Mouse (Mus musculus) NIH3T3 (cell line): ENCODE results near the gene Cdcp1.

Experiments used
- DNase-seq: peaks from one replicate; pipeline ENCODE4 v3.0.0-alpha.2; 2012; ENCODE audit warnings: low read depth

Gene Cdcp1

DNA sequence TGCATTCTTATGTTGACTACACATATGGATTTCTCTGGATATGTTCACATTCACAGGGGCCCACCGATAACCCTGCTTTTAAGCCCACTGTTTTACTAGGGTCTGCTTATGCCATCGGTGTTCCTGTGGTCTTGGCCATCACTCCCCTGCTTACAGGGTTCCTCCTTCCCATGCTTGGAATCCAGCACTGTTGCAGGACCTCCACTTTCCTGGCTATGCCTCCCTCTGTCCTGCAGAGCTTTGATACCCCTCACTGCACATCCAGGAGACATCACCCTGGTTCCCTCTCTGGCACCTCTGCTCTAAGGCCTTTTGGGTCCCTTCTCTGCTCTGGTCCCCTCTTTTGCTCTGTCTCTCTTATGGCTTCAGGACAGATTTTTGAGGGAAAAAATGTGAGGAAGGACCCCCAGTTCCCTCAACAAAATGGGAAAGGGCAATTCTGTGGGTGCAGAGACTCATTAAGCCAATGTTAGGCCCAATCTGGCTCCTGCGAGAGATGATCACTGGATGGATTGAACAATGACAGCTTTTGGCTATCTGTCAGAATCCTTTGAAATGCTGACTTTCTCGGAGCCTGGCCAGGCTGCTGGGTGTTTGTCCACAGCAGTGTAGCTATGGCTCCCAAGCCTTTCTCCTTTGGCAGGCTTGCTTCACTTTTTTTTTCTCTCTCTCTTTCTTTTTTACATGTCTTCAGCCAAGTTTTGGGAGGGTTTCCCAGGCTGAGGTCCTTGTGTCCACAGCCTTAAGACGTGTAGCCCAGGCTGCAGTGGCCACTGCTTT, 65.4 kb downstream of the Cdcp1 start, which contains the start of gene Clec3b:
Gene Clec3b, plus strand, starts transcription at position 706 of the 780 bp plus-strand sequence.
- peak; percentile 89 for DNase-seq

DNA sequence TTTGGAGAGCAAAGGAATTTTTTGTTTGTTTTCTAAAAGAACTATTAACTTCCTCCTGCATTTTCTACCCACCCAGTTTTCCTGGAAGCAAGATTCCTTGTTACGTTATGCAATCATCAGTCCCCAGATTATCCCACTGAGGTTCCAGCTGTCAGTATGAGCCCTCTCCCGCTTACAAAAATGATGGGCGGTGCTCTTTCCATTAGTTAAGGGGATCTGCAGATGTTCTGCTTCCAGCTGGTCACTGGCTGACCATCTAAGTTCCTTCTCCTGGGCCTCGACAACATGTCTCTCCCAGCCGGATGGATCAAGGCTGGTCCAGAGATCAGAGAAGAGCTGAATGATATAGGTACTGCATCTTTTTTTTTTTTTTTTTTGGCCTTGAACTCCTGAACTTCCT, 67.4 kb downstream of the Cdcp1 start:
- DNase-seq = peak; percentile 53

DNA sequence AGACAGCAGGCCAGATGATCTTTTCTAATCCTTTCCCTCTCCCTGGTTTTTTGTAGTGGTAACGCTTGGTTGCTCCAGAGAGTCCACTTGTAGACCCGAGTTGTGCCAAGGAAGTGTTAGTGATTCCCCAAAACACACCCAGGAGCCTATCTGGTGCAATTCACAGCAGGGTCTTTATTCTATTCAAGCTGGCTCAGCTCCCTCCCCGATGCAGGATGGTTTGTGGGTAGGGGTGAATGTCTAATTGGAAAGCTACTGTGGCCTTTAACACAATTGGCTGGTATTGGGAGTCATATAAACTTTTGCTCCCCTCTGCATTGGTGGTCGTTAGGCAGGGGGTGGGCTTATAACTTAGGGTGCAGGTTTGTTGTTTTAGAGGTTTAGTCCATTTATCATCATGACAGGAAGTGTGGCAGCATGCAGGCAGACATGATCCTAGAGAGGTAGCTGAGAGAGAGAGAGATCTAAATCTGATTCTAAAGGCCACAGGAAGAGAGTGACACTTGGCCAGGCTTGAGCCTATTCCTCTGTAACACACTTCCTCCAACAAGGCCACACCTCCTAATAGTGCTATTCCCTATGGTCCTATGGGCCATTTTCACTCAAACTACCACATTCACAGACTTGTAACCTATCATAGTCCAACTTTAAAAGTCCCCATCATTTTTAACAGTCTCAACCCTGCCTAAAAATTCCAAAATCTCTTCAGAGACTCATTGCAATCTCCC, 75.8 kb downstream of the Cdcp1 start:
- DNase-seq = no peak

GRCm38 (mm10) chr9:123138891-123139474, 76.9 kb downstream of the Cdcp1 start:
- DNase-seq = peak; percentile 87

GRCm38 (mm10) chr9:123136953-123137682, 78.7 kb downstream of the Cdcp1 start:
- peak; percentile 88 for DNase-seq

GRCm38 (mm10) chr9:123132994-123133393, 82.8 kb downstream of the Cdcp1 start:
- no peak for DNase-seq

DNA sequence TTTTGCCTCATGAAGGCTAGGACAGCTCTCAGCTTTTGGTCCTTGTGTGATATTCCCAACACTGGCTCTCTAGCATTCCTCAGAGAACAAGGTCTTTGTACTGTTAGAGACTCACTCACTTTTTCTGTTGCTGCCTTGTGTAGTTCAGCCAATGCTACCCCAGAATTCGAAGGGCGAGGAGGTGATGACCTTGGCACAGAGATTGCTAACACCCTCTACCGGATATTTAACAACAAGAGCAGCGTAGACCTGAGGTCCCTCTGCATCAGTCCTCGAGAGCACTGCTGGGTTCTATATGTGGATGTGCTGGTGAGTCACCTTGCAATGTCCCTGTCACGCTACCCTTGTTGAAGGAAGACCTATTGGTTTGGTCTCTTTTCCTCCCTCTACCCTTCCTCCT, 88.2 kb downstream of the Cdcp1 start:
- no peak for DNase-seq

DNA sequence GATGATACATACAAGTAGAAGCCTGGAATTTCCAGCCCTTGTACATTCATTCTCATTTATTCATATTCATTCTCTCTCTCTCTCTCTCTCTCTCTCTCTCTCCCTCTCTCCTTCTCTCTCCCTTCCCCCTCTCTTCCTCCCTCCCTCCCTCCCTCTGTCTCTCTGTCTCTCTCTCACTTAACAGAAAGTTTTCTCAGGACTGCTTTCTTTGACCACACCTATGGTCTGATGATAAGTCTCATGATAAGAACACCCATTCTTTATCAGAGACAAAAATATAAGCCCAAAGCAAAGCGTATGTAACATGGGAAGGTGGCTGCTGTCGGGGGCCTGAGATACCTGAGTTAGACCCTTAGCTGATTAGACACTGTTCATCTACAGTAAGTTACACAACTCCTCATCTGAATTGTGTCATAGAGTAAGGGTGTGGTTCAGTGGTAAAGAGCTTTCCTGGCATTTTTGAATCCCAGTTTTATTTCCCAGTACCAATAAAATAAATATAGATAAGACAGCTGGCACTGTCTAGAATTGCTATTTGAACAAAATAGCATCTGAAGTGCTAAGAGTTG, 91.3 kb downstream of the Cdcp1 start:
- no peak for DNase-seq

DNA sequence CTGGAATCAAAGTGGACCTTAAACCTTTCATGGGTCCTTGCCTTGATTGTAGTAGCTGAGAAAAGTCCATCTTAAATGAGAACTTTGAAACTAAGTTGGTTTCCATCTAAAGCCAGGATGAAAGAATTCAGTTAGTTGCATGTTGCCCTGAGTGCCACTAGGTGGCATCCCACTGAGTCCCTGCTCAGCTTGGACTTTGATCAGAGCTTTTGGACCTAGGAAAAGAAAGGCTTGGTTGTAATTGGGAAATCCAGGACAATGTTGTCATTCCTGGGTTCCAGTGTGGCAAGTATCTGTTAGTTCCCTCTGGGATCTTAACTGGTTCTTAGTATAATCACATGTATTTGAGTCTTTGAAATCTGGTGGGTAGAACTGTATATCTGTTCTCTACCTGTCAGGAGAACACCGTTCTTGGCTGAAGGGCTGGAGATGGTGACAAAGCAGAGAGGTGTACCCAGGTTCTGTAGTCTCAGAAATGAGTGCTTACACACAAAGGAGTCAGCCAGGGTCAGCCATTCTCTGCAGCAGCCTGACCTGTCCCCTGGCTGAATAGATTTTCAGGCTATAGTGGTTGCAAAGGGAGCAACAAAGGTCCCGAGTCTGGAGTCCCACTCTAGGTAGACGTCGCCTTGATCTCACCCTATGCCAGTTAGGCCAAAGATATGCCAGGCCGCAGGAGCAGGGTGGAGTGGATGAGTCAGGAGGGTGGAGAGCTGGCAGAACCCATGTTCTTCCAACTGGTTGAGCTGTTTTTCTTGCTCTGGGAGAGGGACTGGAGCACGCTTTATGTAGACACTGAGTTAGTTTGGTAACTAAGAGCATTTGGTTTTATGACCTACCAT, 92.0 kb downstream of the Cdcp1 start:
- DNase-seq = peak; percentile 71

- no peak for DNase-seq
Observed at GRCm38 (mm10) chr9:123123017-123123416, 92.8 kb downstream of the Cdcp1 start.
